Mouse (Mus musculus): ENCODE data around the gene Braf. TPM values are rescaled to one million over a fixed set of nuclear protein-coding genes. Genes with fewer than 3 reads are reported as not detected.

Gene Braf
- total RNA-seq, 4 experiments from 2014 or later: 115 to 144 (median 134) TPM

DNA sequence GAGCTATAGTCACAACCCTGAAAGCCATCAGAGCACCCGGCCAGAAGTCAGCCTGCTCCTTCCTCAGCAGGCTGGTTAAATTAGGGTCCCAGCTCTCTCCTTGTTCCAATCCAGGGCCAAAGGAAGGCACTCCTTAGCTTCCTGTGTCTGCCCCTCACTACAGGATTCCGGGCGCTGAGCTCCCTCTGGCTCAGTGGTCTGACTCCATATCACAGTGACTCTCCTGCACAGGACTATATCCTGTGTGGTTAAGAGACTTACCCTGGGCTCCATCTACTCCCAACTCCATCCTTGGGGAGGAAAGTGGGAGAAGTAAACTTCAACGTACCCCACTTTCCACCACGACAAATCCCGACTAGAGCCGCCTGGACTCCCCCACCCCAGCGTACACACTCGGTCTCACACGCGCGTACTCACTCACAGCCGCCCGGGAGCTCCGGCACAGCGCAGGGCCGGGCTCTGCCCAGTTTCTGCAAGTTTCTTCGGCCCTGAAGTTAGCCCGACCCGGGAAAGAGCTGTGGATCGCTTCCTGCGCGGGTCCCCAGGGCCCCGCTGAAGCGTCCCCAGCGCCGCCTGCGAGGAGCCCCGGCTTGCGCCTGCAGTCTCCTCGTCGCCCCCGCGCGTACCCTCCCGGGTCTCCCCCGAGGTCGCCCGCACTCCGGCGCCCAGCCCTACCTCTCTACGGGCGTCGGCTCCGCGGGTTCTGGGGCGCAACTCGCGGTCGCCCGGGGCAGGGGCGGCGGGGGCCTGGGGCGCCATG, 168.2 kb downstream of the Braf start:
- no peak for DNase-seq (ENCODE audit: low spot score in 2 of 2)

DNA sequence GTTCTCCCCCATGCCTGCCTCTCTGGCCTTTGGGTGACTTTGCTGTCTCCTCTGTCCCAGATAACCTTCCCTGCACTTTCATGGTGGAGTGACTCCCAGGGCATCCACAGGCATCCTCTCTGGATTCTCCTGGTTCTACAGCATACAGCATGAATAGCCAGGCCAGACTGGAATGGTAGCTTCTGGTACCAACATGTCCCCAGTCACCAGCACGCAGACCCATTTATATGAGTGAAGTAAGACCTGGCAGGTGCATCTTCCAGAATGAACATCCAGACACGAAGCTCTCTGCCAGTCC, 169.7 kb downstream of the Braf start:
- no peak for DNase-seq (ENCODE audit: low spot score in 2 of 2)

DNA sequence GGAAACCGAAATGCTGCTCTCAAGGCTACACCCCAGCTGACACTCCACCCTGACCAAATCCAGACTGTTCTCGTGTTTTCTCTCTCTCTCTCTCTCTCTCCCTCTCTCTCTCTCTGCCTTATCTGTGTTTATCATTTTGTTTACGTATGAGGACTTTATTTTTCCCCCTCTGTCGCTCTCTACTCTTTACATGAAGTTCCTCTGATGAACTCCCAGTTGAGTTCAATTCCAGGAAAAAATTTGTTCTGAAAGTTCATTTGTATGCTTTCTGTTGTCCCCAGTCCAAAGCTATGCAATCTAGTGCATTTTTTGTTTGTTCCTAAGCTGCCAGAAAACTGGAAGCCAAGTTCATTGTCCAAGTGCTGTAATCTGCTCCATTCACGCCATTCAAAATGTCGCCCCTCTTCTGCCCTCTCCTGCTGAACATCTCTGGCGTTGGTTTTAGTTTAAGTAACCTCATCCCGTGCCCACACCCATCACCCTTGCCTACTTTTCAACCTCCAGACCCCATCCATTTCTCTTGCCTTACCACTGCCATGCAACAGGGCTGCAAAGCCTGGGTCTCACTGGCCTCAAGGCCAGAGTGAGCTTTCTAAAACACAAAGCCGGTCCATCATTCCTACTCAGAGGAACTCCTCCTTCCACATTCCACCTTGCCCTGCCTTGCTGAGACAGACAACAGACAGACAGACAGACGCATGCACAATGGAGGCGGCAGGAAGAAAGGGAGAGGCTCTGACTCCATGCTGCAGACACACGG, 170.2 kb downstream of the Braf start:
- no peak for DNase-seq (ENCODE audit: low spot score in 2 of 2)

Other genes starting within 250 kb of the Braf start
- 10 to 100 TPM; 31.0 to 41.5 (median 36.2) TPM for gene Dennd2a, start 167.6 kb downstream of the Braf start, total RNA-seq (2022)
- 10 to 100 TPM; 27.6 to 34.5 (median 34.0) TPM for gene Adck2, start 151.6 kb downstream of the Braf start, total RNA-seq (2022)
- gene Gm42420, start 139.7 kb downstream of the Braf start, total RNA-seq (2022): 1 to 10 TPM in 1 of 4 experiments, not detected in 3; 1.2 TPM
- gene Ndufb2, start 132.9 kb downstream of the Braf start, total RNA-seq (2022): 100 to 1,000 TPM; 168 to 170 (median 168) TPM
- 100 to 1,000 TPM; 102 to 109 (median 104) TPM for gene Mrps33, start 85.5 kb upstream of the Braf start, total RNA-seq (2022)
- gene Tmem178b, start 147.8 kb upstream of the Braf start, total RNA-seq (2022): 100 to 1,000 TPM; 156 to 182 (median 174) TPM

All from layer of hippocampus, adult 8-10 months (tissue).